Mouse (Mus musculus) brown adipose tissue, adult 24 weeks (tissue): ENCODE results near the gene Ccnl2. TPM values are rescaled to one million over a fixed set of nuclear protein-coding genes. Genes with fewer than 3 reads are reported as not detected.
A peak's percentile ranks its signal among the peaks of the same experiment; 100 is the strongest.

Experiments
- H3K27ac ChIP-seq: fragments of 200-500 bp; replicated peaks from 2 replicates; pipeline ENCODE4 v1.5.1; 2012; ENCODE audit warnings: low read depth, mild to moderate bottlenecking, low read length
- H3K4me1 ChIP-seq: fragments of 200-500 bp; 2 replicates; pipeline ENCODE4 v1.6.1; 2012; ENCODE audit warnings: low read length, mixed read lengths; ENCODE audit not compliant: control insufficient read depth, insufficient read depth, insufficient read length
- H3K4me3 ChIP-seq: fragments of 200-500 bp; 2 replicates; pipeline ENCODE4 v1.5.1; 2012; ENCODE audit warnings: low read depth, mild to moderate bottlenecking, low read length, moderate library complexity; ENCODE audit not compliant: insufficient read depth
- polyA plus RNA-seq: library from polyadenylated mRNA; stranded (reverse); fragments of >200 nt; gene quantifications from 2 replicates; pipeline ENCODE4 v1.2.4, GENCODE M21; 2012; ENCODE audit not compliant: missing spikeins, insufficient read depth, insufficient read length

Ccnl2 gene
- polyA plus RNA-seq, 1 experiment = 28.2 TPM

GRCm38 (mm10) chr4:155812665-155813181 is 434 bp downstream of the Ccnl2 start:
- Histone ChIP-seq H3K27ac (peak overlapping the region; percentile 90), H3K4me3 (peak overlapping the region; percentile 95), H3K4me1 (peaks cover 8% of the 10 kb centered on the region; the same call in 1 of the 2 replicates)

DNA sequence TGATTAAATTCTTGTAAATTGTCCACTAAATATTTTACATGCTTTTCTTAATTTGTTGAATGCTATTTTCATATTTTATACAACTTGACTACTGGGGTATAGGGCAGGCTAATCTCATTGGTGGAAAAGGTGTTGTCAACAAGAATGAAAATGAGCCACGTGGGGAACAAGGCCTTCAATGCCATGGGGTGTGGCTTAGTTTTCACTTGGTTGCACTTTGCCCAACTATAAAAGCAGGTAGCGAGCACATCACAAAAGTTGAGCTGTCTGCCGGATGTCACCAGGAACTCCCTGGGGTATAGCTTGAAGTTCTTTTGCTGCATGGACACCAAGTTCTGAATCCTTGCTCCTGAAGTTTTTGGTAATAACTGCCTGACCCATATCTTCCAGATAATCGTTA is 5.2 kb downstream of the Ccnl2 start:
- H3K4me3 ChIP-seq = no peak overlapping the region
- H3K27ac ChIP-seq = no peak overlapping the region
- H3K4me1 ChIP-seq = peaks cover 8% of the 10 kb centered on the region; the same call in 1 of the 2 replicates

DNA sequence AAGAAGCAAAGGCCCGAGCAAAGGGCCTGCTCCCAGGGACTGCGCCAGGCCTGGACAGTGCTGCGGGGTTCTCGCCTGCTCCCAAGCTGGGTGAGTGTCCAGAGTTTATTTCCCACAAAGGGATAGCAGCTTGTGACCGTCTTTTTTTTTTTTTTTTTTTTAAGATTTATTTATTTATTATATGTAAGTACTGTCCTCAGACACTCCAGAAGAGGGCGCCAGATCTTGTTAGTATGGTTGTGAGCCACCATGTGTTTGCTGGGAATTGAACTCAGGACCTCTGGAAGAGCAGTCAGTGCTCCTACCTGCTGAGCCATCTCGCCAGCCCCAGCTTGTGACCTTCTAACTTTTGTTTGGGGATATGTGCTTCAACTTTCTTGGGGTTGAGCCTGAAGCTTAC is 8.7 kb downstream of the Ccnl2 start:
- H3K4me1 ChIP-seq = no peaks in the 10 kb centered on the region
- no peak overlapping the region for H3K4me3 ChIP-seq
- no peak overlapping the region for H3K27ac ChIP-seq

- Histone ChIP-seq H3K27ac (no peak overlapping the region), H3K4me1 (no peaks in the 10 kb centered on the region), H3K4me3 (no peak overlapping the region)
Measured at GRCm38 (mm10) chr4:155823443-155823842, 11.2 kb downstream of the Ccnl2 start.

GRCm38 (mm10) chr4:155829866-155830265 is 17.6 kb downstream of the Ccnl2 start:
- no peak overlapping the region for H3K4me3 ChIP-seq
- peaks cover 10% of the 10 kb centered on the region for H3K4me1 ChIP-seq
- no peak overlapping the region for H3K27ac ChIP-seq

DNA sequence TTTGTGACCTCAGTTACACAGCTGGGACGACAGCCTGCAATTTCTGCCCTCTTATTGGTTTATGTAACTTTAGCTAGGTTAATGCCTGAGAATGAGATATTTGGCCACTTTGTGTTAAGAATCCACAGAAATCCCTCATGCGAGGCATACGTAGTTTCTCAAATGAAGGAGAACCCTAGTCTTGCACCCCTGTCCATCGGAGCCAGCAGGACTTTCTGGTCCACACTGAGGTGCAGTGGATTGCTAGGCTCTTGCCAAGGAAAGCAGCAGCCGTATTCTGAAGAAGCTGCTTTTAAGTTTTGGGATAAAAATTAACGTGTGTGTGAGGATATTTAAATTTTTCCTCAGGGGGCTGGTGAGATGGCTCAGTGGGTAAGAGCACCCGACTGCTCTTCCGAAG is 18.3 kb downstream of the Ccnl2 start:
- 0 out of 2 replicates have a peak overlapping the region, but pooled peaks have one; percentile 8 for H3K4me3 ChIP-seq
- no peak overlapping the region for H3K27ac ChIP-seq
- H3K4me1 ChIP-seq = peaks cover 10% of the 10 kb centered on the region

GRCm38 (mm10) chr4:155831205-155831766 is 19.0 kb downstream of the Ccnl2 start, which contains the start of gene Aurkaip1:
TSS of gene Aurkaip1 (plus strand) at chr4:155831272.
- Histone ChIP-seq H3K4me1 (peaks cover 10% of the 10 kb centered on the region), H3K27ac (peak within 1 kb of the TSS; percentile 77), H3K4me3 (peak within 1 kb of the TSS; percentile 80)

DNA sequence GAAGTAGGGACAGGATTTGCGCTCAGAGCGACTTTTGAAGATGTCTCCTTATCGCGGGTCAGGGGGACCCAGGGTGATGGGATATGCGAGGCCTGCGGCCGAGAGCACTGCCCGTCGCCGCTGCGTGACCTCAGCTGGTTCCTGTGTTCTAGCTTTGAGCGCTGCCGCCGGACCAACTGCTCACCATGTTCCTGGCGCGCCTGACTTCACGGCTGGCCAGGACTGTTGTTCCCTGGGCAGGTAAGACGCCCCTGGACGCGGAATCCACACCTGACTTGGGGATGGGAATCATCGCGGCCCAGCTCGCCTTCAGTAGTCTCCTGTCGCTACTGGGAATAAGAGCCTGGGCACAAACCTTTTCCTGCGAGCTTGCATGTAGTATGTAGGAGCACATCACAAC is 19.5 kb downstream of the Ccnl2 start:
- H3K4me3 ChIP-seq = peak overlapping the region; percentile 80
- peaks cover 10% of the 10 kb centered on the region for H3K4me1 ChIP-seq
- peak overlapping the region; percentile 77 for H3K27ac ChIP-seq

GRCm38 (mm10) chr4:155832321-155832720 is 20.0 kb downstream of the Ccnl2 start:
- H3K4me3 ChIP-seq = peak overlapping the region; percentile 80
- peak overlapping the region; percentile 77 for H3K27ac ChIP-seq
- peaks cover 11% of the 10 kb centered on the region for H3K4me1 ChIP-seq

DNA sequence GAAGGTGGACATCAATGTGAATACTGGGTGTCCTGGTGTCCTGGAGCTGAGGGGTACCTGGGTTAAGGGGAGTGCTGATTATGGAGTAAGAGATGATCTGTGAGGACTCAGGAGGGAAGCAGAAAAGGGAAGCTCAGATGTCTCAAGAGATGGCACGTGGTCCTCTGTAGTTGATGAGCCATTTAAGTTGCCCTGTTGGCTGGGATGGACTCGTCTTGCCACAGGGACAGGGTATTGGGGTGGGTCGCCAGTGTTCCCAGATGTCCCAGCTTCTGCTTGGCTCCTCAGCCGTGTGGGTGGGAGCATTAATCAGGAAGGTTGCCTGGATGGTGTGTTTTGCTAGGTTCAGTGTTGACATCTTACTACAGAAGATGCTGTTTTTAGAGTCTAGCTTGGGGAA is 20.9 kb downstream of the Ccnl2 start:
- Histone ChIP-seq H3K27ac (no peak overlapping the region), H3K4me3 (no peak overlapping the region)

DNA sequence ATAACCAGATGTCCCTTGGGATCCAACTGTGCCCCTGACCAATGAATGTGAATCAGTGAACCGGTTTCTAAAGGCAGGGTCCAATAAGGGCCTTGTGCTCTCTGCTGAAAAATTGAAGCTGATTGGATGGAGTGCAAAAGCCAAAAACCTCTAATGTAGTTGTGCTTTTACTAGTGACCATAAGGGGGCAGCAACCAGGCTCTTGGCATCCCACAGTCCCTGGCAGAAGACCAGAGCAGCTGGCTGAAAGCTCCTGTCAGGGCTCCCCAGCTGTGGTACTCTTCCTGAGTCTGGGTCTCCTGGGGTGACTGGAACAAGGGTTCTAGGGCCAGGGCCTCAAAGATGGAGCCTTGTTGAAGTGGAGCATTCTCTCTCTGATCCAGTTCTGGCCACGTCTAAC is 21.5 kb downstream of the Ccnl2 start:
- Histone ChIP-seq H3K4me3 (no peak overlapping the region), H3K4me1 (peaks cover 21% of the 10 kb centered on the region)

More for the DNA sequence above, 20.9 kb downstream of the Ccnl2 start:
- H3K4me1 ChIP-seq = peaks cover 19% of the 10 kb centered on the region

GRCm38 (mm10) chr4:155837404-155838010 is 25.2 kb downstream of the Ccnl2 start:
- peaks cover 25% of the 10 kb centered on the region for H3K4me1 ChIP-seq
- peak overlapping the region; percentile 92 for H3K27ac ChIP-seq
- no peak overlapping the region for H3K4me3 ChIP-seq

More for the DNA sequence above, 21.5 kb downstream of the Ccnl2 start:
- peak overlapping the region; percentile 60 for H3K27ac ChIP-seq

- H3K4me3 ChIP-seq = no peak overlapping the region
- peaks cover 23% of the 10 kb centered on the region for H3K4me1 ChIP-seq
- peak overlapping the region; percentile 92 for H3K27ac ChIP-seq
Measured at GRCm38 (mm10) chr4:155838187-155839153, 26.2 kb downstream of the Ccnl2 start.

DNA sequence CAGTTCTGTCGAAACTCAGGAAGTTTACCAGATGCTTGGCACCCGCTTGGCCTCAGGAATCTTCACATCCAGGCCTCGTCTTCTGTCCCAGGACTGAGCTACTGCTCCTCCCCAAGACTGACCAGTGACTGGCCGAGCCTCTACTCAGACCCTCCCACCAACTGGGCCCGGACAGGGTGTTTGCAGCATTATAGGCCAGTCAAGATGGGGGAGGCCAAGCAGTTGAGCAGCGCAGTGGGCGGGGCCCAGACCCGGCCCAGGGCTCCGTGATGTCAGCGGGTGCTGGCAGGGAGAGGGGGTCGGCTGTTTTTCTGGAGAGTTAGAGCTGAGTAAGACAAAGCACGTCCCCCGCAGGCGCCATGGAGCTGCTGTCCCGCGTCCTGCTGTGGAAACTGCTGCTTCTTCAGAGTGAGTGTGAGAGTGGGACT is 27.2 kb downstream of the Ccnl2 start, which contains the start of gene Mxra8:
Gene Mxra8, plus strand, starts transcription at position 198 of the 428 bp plus-strand sequence.
- Histone ChIP-seq H3K4me1 (peaks cover 19% of the 10 kb centered on the region), H3K27ac (peak within 1 kb of the TSS; percentile 92), H3K4me3 (peak within 1 kb of the TSS; percentile 58)
